Comparison of ENCODE assay signal across 18 mouse cellular contexts in the genomic region with DNA sequence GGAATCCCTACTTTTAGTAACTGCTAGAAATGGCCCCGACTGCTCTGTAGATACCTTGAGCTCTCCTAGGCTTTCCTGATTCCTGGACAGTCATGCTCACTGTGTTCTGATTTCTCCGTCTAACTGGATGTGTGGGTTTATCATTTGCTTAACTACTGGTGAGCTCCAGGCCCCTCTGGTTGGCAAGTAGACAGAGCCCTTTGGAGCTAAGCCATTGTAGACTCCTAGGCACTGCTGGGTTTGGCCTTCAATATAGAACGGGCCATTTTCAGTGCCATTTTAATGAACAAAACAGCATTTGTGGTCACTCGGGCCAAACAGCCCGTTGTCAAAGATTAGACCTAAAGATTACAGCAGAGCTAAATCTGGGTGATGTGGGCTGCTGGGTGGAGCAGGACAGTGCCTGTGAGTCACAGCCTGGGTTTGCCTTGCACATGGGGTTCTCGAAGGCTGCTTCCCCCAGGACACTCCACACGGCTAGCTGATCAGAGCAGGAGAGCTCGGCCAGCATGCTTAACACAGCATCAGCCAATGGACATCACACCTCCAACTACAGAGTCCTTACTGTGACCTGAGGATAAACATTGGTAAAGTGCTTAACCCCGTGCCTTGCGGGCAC. TPM values are rescaled to one million over a fixed set of nuclear protein-coding genes. Genes with fewer than 3 reads are reported as not detected.
DNase-seq lines count a peak whose midpoint lies in the region; ATAC-seq and TF ChIP-seq lines count a peak whose summit lies in the region.
"Had no signal": no experiment of that assay in that cellular context is flagged by ENCODE, and none has a peak within 500 bp of the region (broad histone marks: within the 10 kb centered on the region; RNA-seq: fewer than 3 reads in every experiment).

No protein-coding gene starts in this region.

- ATAC-seq in megakaryocyte, adult 5-6 weeks (ENCODE audit: poor library complexity, severe bottlenecking), result peak; percentile 49
- no peak for ATAC-seq in kidney, embryonic 15.5 days (replicated peaks; ENCODE audit: low FRiP score)
- ATAC-seq: activated CD4-positive, CD25-positive, alpha-beta regulatory T cell, adult 4 months; hindbrain, embryonic 16.5 days had no signal

- H3K36me3 ChIP-seq in kidney, embryonic 15.5 days, result no peaks in the 10 kb centered on the region
- H3K36me3 ChIP-seq: heart, embryonic 15.5 days; neural tube, embryonic 12.5 days; stomach, embryonic 15.5 days had no signal

- 80% methylated on average over 10 of the region's 10 CpGs for WGBS in kidney, embryonic 15.5 days

- no peak overlapping the region for H3K27ac ChIP-seq in kidney, embryonic 15.5 days
- no peak overlapping the region for H3K27ac ChIP-seq in layer of hippocampus, adult 2 months
- H3K27ac ChIP-seq: heart, embryonic 15.5 days; neural tube, embryonic 12.5 days; stomach, embryonic 15.5 days had no signal

- H3K27me3 ChIP-seq in kidney, embryonic 15.5 days, result no peaks in the 10 kb centered on the region
- H3K27me3 ChIP-seq: neural tube, embryonic 12.5 days; stomach, embryonic 15.5 days had no signal

- peak; percentile 56 to 60 for DNase-seq in cerebellum, postnatal 10 days
- DNase-seq in cerebellum, adult 11-12 months, result no peak
- DNase-seq in heart, postnatal 36 days, result peak; percentile 26 to 40
- no peak for DNase-seq in heart, postnatal 14 days
- peak; percentile 55 for DNase-seq in Muller cell, postnatal 12 days (ENCODE audit: inconsistent ontology term)
- DNase-seq in layer of hippocampus, adult 2 months (ENCODE audit: low spot score in 2 of 2), result no peak
- DNase-seq: cerebellum, adult 2 months; embryo, embryonic 11 days; midbrain, embryonic 14.5 days; thymus, postnatal 25 days had no signal

- H3K9ac ChIP-seq in kidney, embryonic 15.5 days, result no peak overlapping the region
- H3K9ac ChIP-seq: heart, embryonic 15.5 days; neural tube, embryonic 12.5 days; stomach, embryonic 15.5 days had no signal

- 0 out of 2 replicates have a peak, but pooled peaks cover 2% of the 10 kb centered on the region for H3K4me1 ChIP-seq in kidney, embryonic 15.5 days

- H3K9me3 ChIP-seq in kidney, embryonic 15.5 days (replicated peaks), result no peaks in the 10 kb centered on the region
- H3K9me3 ChIP-seq: heart, embryonic 15.5 days; neural tube, embryonic 12.5 days; stomach, embryonic 15.5 days had no signal

- H3K4me3 ChIP-seq in kidney, embryonic 15.5 days (replicated peaks), result no peak overlapping the region
- no peak overlapping the region for H3K4me3 ChIP-seq in layer of hippocampus, adult 2 months
- H3K4me3 ChIP-seq: heart, embryonic 15.5 days; neural tube, embryonic 12.5 days; stomach, embryonic 15.5 days had no signal

- TF ChIP-seq CTCF in layer of hippocampus, adult 2 months (conservative IDR thresholded peaks at IDR 0.05), result no peak

- no peak overlapping the region for H3K4me2 ChIP-seq in kidney, embryonic 15.5 days
- H3K4me2 ChIP-seq: heart, embryonic 15.5 days; liver, embryonic 11.5 days; neural tube, embryonic 12.5 days; stomach, embryonic 15.5 days had no signal

- intact Hi-C loops in heart, postnatal 36 days (cut with DNase I), result no loop called here
- intact Hi-C loops in heart, postnatal 14 days (cut with DNase I), result no loop called here

RNA-seq across cellular contexts. Expression of a gene that starts 17.4 kb away (rescaled TPM):
- total RNA-seq in heart, postnatal 36 days (2021), result 1 to 10 TPM; 7.2 to 7.8 TPM
- 1 to 10 TPM; 5.2 to 6.1 TPM for total RNA-seq in heart, postnatal 14 days (2021)
- 14.1 and 17.8 TPM in 2 replicates for total RNA-seq in megakaryocyte, adult 5-6 weeks (2015)
- 26.9 and 28.4 TPM in 2 replicates for total RNA-seq in megakaryocyte, adult 5-6 weeks (2017)
- 0.82 TPM in 2 replicates for polyA plus RNA-seq in kidney, embryonic 15.5 days (2015; fragmentation: Nextera tagmentation; extraction: Ambion mirVana)
- total RNA-seq in layer of hippocampus, adult 2 months (2021), result 1 to 10 TPM; 1.7 to 1.8 TPM

RNA-seq across cellular contexts. Expression of a gene that starts 40.3 kb away (rescaled TPM):
- total RNA-seq in heart, postnatal 36 days (2021), result 10 to 100 TPM; 93.2 to 97.0 TPM
- 10 to 100 TPM; 90.2 to 91.5 TPM for total RNA-seq in heart, postnatal 14 days (2021)
- total RNA-seq in megakaryocyte, adult 5-6 weeks (2015), result 24.8 and 35.1 TPM in 2 replicates
- 10.0 and 10.7 TPM in 2 replicates for total RNA-seq in megakaryocyte, adult 5-6 weeks (2017)
- 159 and 184 TPM in 2 replicates for polyA plus RNA-seq in kidney, embryonic 15.5 days (2015; fragmentation: Nextera tagmentation; extraction: Ambion mirVana)
- 10 to 100 TPM; 43.9 to 47.0 TPM for total RNA-seq in layer of hippocampus, adult 2 months (2021)

Comparison
In these comparisons a context has a peak if more than half of its experiments do, and no peak if none do; other contexts are left out.
1. DNase-seq: peak in cerebellum, postnatal 10 days (2 of 2), heart, postnatal 36 days (2 of 2) and Muller cell, postnatal 12 days (single experiment); none in cerebellum, adult 11-12 months (single experiment), heart, postnatal 14 days (0 of 2) and layer of hippocampus, adult 2 months (0 of 2).